Mouse (Mus musculus) heart, embryonic 13.5 days (tissue): ENCODE data around the gene Orai2. TPM values are rescaled to one million over a fixed set of nuclear protein-coding genes. Genes with fewer than 3 reads are reported as not detected.

ENCODE experiments used
- ATAC-seq: fragments of 200-750 bp; cut with Nextera tagmentation; 2 replicates; pipeline ENCODE4 v1.8.0; 2017; ENCODE audit warnings: moderate TSS enrichment; ENCODE audit not compliant: insufficient number of reproducible peaks, low FRiP score, low TSS enrichment; ENCODE audit errors: extremely low read depth
- H3K27ac ChIP-seq: fragments of 300-500 bp; sonication (generic); replicated peaks from 2 replicates; pipeline ENCODE4 v1.5.1; 2015; ENCODE audit warnings: moderate library complexity, mild to moderate bottlenecking, inconsistent platforms
- H3K27me3 ChIP-seq: fragments of 300-500 bp; sonication (generic); replicated peaks from 2 replicates; pipeline ENCODE4 v1.6.1; 2015; ENCODE audit warnings: mild to moderate bottlenecking, inconsistent platforms
- H3K36me3 ChIP-seq: fragments of 300-500 bp; sonication (generic); 2 replicates; pipeline ENCODE4 v1.6.1; 2015; ENCODE audit warnings: mild to moderate bottlenecking, inconsistent platforms
- H3K4me1 ChIP-seq: fragments of 300-500 bp; sonication (generic); 2 replicates; pipeline ENCODE4 v1.6.1; 2015; ENCODE audit warnings: inconsistent platforms
- H3K4me2 ChIP-seq: fragments of 300-500 bp; sonication (generic); 2 replicates; pipeline ENCODE4 v1.6.1; 2015; ENCODE audit warnings: inconsistent platforms, mild to moderate bottlenecking, moderate library complexity
- H3K4me3 ChIP-seq: fragments of 300-500 bp; sonication (generic); 2 replicates; pipeline ENCODE4 v1.5.1; 2015; ENCODE audit warnings: moderate library complexity, mild to moderate bottlenecking, inconsistent platforms
- H3K9ac ChIP-seq: fragments of 300-500 bp; sonication (generic); 2 replicates; pipeline ENCODE4 v1.6.1; 2015; ENCODE audit warnings: inconsistent platforms, mild to moderate bottlenecking, moderate library complexity
- H3K9me3 ChIP-seq: fragments of 300-500 bp; sonication (generic); 2 replicates; pipeline ENCODE4 v1.6.1; 2016; ENCODE audit warnings: inconsistent platforms
- WGBS: fragments of 180-500 bp; shearing (Covaris S2); methylation state at CpG from one replicate; pipeline ENCODE4 v1.1.7; 2015; ENCODE audit warnings: mixed read lengths; 5-methylcytosine and 5-hydroxymethylcytosine counted together
- polyA plus RNA-seq: library from polyadenylated mRNA; unstranded; fragments of >200 nt; fragmentation: Nextera tagmentation; extraction: Ambion mirVana; gene quantifications from 2 replicates; pipeline ENCODE4 v1.2.1, GENCODE M21; 2015

Gene Orai2
- polyA plus RNA-seq, 1 experiment from 2014 or later, result 2.7 TPM

DNA sequence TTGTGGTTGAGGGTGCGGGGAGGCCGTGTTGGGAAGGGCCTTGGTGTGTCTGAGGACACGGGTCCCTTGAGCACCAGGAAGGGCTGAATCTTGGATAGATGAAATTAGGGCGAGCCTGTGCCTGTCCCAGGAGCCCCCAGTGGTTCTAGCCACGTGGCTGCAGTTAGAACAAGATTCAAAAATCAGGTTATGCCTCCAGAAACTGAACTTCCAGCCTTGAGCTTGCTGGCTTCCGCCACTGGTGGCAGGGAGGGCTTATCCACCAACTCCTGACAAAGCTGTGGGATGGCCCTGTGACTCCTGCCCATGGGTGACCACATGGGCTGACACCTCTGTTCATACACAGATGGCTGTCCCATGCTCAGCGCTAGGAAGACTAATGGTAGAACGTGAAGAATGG, 22.8 kb downstream of the Orai2 start:
- 71% methylated on average over 8 of the region's 8 CpGs for WGBS
- Histone ChIP-seq H3K4me2 (no peak overlapping the region), H3K36me3 (0 out of 2 replicates have a peak, but pooled peaks cover under 1% of the 10 kb centered on the region), H3K9ac (no peak overlapping the region), H3K9me3 (no peaks in the 10 kb centered on the region), H3K27ac (no peak overlapping the region), H3K4me3 (no peak overlapping the region), H3K27me3 (no peaks in the 10 kb centered on the region), H3K4me1 (no peaks in the 10 kb centered on the region)
- ATAC-seq, result no peak

DNA sequence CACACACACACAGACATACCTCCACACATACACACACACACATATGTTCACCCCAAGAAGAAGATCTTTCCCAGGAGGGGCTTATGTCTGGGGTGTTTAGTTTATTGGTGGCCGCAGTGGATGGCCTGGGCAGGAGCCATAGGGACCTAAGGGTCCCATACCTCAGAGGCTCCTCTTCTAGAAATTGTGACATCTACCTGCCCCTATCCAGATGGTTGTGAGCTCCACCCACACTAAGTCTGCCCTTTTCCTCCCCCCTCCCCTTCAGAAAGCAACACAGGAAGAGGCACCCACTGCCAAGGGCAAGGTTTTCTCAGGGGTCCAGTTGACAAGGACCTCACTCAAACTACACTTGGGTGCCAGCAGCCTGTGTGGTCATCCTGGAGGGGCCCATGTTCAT, 23.6 kb downstream of the Orai2 start:
- ATAC-seq, result no peak
- Histone ChIP-seq H3K27ac (no peak overlapping the region), H3K4me3 (no peak overlapping the region), H3K4me1 (no peaks in the 10 kb centered on the region), H3K27me3 (no peaks in the 10 kb centered on the region), H3K9ac (no peak overlapping the region), H3K4me2 (no peak overlapping the region), H3K36me3 (peaks cover 8% of the 10 kb centered on the region), H3K9me3 (no peaks in the 10 kb centered on the region)
- WGBS, result 83% methylated on average over 1 of the region's 1 CpGs

DNA sequence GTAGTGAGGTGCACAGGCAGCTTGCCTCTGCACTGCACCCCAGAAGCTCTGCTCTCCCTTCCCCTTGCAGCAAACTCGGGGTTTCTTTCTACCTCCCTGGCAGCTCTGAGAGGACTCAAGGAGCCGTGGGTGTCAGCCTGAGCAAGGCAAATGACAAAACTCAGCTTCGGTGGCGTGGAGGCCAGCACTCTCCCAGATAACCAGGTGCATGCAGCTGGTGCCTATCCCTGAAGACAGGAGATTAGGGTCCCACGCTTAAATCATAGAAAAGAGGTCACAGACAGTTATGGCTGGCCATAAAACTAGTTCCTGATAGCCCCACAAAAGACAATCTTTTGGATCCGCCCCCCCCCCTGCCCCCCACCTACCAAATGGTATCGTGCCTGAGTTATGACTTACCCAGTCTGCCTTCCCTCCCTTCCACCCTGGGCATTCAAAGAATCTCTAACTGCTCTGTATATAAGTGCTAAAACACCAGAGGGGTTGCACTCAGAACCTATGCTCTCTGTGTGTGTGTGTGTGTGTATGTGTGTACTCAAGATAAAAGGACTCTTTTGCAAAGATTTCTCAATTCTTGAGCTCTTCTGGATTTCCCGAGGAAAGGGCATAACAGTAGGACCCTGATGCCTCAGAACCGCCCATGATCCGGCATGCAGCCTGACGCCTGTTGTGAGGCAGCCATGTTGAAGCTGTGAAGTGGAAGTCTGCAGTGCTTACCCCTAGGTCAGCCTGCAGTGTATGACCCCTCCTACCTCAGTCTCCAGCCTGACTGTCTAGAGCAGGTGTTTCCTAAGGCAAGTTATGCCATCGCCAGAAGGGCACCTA, 25.7 kb downstream of the Orai2 start:
- Histone ChIP-seq H3K4me2 (no peak overlapping the region), H3K4me3 (no peak overlapping the region), H3K27me3 (no peaks in the 10 kb centered on the region), H3K27ac (no peak overlapping the region), H3K36me3 (peaks cover 30% of the 10 kb centered on the region), H3K9me3 (no peaks in the 10 kb centered on the region), H3K4me1 (no peaks in the 10 kb centered on the region), H3K9ac (no peak overlapping the region)
- ATAC-seq, result no peak
- 60% methylated on average over 12 of the region's 12 CpGs for WGBS

DNA sequence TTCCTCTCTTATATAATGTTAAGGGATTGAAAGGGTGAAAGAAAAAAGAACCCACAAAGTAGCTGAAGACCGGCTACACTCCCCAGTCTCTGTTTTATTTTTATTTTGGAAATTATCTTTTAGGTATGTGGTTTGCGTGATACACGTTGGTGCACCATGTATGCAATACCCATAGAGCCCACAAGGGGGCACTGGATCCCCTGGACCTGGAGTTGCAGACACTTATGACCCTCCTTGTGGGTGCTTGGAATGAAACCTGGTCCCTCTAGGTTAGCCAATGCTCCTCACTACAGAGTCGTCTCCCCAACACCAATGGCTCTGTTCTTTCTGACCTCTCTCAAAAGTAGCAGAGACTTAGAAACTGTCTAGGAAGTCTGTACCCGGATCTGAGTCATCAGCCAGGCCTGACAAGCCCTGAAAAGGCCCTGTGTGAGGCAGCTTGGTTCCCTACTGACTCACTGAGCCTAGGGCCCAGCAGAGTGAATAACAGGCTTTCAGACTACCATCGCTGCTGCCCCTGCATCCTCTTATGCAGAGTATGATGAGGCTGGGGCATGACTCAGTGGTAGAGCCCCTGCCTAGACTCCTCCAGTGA, 27.3 kb downstream of the Orai2 start:
- Histone ChIP-seq H3K27ac (no peak overlapping the region), H3K9me3 (no peaks in the 10 kb centered on the region), H3K36me3 (peaks cover 43% of the 10 kb centered on the region), H3K9ac (no peak overlapping the region), H3K4me2 (no peak overlapping the region), H3K27me3 (no peaks in the 10 kb centered on the region), H3K4me3 (no peak overlapping the region), H3K4me1 (peaks cover 2% of the 10 kb centered on the region; the same call in 1 of the 2 replicates)
- WGBS, result 82% methylated on average over 6 of the region's 6 CpGs
- no peak for ATAC-seq

DNA sequence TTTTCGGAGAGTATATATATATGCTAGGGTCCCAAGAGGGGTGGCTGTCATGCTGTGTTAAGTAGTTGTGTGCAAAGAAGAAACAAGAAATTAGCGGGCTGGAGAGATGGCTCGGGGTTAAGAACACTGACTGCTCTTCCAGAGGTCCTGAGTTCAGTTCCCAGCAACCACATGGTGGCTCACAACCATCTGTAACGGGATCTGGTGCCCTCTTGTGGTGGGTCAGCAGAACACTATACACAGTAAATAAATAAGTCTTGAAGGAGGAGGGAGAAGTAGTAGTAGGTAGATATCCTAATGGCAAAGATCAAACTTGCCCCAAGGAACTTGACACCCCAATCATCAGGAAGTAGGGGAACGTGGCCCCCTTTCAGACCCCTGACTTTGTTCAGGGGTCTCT, 27.8 kb downstream of the Orai2 start:
- ATAC-seq, result no peak
- Histone ChIP-seq H3K27ac (no peak overlapping the region), H3K4me1 (peaks cover 5% of the 10 kb centered on the region; the same call in 1 of the 2 replicates), H3K9ac (no peak overlapping the region), H3K36me3 (peaks cover 47% of the 10 kb centered on the region), H3K4me3 (no peak overlapping the region), H3K27me3 (no peaks in the 10 kb centered on the region), H3K9me3 (no peaks in the 10 kb centered on the region), H3K4me2 (no peak overlapping the region)
- 83% methylated on average over 5 of the region's 5 CpGs for WGBS

DNA sequence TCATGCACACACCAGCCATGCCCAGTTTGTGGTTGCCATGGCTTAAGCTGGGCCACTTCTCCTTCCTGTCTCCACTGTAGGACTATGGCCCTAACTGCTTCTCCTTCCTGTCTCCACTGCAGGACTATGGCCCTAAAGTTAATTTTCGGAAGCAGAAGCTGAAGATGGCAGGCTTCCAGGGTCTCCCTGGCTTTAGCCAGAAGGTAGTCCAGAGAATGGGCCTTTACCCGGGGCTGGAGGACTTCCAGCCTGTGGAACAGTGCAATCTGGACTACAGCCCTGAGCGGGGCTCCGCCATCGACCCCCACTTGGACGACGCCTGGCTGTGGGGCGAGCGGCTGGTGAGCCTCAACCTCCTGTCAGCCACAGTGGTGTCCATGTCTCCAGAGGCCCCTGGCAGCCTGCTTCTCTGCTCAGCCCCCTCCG, 30.4 kb downstream of the Orai2 start:
- Histone ChIP-seq H3K36me3 (peaks cover 47% of the 10 kb centered on the region), H3K9ac (no peak overlapping the region), H3K4me1 (peaks cover 21% of the 10 kb centered on the region), H3K9me3 (no peaks in the 10 kb centered on the region), H3K4me2 (no peak overlapping the region), H3K27ac (no peak overlapping the region), H3K4me3 (no peak overlapping the region), H3K27me3 (no peaks in the 10 kb centered on the region)
- WGBS, result 89% methylated on average over 10 of the region's 10 CpGs
- ATAC-seq, result no peak

DNA sequence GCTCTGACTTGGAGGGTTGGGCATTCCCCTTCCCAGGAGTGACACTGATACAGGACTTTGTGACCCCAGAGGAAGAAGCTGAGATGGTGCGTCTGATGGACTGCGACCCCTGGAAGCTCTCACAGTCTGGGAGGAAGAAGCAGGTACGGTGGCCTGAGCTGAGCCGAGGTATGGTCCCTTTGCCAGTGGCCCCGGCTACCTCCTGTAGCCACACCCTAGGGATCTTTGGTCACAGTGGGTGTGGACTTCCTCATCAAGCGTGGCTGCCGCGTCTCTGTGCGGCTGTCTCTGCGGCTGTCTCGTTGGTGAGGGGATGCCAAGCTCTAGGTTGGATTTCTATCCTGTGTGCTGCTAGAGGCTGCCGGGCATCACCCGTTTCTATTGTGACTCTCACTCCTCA, 31.1 kb downstream of the Orai2 start:
- 90% methylated on average over 13 of the region's 13 CpGs for WGBS
- H3K9me3 ChIP-seq, result no peaks in the 10 kb centered on the region
- ATAC-seq, result no peak
- no peak overlapping the region for H3K9ac ChIP-seq
- peaks cover 47% of the 10 kb centered on the region for H3K36me3 ChIP-seq
- no peak overlapping the region for H3K27ac ChIP-seq
- peaks cover 27% of the 10 kb centered on the region for H3K4me1 ChIP-seq
- H3K27me3 ChIP-seq, result no peaks in the 10 kb centered on the region
- H3K4me3 ChIP-seq, result no peak overlapping the region
- no peak overlapping the region for H3K4me2 ChIP-seq

DNA sequence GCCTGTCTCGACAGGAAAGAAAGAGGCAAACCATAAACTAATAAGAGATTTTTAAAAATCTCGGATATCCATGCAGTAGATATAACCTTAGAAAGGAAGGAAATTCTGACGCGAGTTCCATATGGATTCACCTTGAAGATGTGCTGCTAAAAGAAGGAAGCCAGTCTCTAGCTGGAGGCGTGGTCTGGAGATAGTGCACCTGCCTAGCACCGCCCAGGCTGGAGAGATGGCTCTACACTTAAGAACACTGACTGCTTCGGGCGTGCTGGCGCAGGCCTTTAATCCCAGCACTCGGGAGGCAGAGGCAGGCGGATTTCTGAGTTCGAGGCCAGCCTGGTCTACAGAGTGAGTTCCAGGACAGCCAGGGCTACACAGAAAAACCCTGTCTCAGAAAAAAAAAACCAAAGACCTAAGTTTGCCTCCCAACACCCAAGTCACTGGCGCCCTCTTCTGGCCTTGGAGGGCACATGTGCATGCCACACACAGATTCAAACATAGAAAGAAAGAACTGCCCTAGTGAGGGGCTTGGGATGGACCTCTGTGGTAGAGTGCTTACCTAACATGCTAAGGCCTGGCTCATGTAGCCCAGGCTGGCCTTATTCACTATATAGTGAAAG, 32.7 kb downstream of the Orai2 start:
- Histone ChIP-seq H3K9me3 (no peaks in the 10 kb centered on the region), H3K36me3 (peaks cover 59% of the 10 kb centered on the region), H3K9ac (no peak overlapping the region), H3K4me1 (peaks cover 27% of the 10 kb centered on the region), H3K4me2 (peak overlapping the region; percentile 85; the same call in 1 of the 2 replicates), H3K27me3 (no peaks in the 10 kb centered on the region), H3K4me3 (peak overlapping the region; percentile 77; the same call in 1 of the 2 replicates), H3K27ac (no peak overlapping the region)
- no peak for ATAC-seq
- 66% methylated on average over 13 of the region's 13 CpGs for WGBS

DNA sequence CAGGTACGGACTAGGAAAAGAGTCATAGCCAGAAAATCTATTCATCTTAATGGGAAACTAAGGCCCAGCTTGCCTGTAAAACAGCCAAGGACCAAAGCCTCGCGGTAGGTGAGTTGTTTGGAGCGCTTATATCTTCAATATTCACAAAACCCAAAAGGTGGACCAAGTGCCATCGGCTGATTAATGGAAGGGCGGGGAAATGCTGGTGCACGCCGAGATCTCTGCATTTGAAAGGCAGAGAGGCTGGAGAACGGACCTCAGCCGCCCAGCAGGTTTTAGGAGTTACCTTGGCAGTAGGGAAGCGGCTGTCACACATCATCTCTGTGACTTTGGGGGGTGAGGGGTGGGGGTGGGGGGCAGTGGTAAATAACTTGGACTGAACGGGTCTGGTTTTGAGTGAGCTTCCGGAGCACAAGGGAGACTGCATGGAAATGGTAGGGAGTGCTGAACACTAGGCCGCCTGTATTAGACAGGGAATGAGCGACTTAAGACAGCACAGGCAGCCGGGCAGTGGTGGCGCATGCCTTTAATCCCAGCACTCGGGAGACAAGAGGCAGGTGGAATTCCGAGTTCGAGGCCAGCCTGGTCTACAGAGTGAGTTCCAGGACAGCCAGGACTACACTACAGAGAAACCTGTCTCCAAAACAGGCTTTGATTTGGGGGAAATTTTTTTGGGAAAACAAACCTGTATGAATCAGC, 34.1 kb downstream of the Orai2 start:
- peak overlapping the region; percentile 65 for H3K27ac ChIP-seq
- ATAC-seq, result no peak
- no peaks in the 10 kb centered on the region for H3K9me3 ChIP-seq
- H3K4me2 ChIP-seq, result peak overlapping the region; percentile 85
- H3K4me1 ChIP-seq, result peaks cover 27% of the 10 kb centered on the region
- H3K36me3 ChIP-seq, result peaks cover 59% of the 10 kb centered on the region
- 7% methylated on average over 20 of the region's 20 CpGs for whole genome bisulfite sequencing
- peak overlapping the region; percentile 95 for H3K9ac ChIP-seq
- H3K27me3 ChIP-seq, result no peaks in the 10 kb centered on the region
- peak overlapping the region; percentile 77 for H3K4me3 ChIP-seq

DNA sequence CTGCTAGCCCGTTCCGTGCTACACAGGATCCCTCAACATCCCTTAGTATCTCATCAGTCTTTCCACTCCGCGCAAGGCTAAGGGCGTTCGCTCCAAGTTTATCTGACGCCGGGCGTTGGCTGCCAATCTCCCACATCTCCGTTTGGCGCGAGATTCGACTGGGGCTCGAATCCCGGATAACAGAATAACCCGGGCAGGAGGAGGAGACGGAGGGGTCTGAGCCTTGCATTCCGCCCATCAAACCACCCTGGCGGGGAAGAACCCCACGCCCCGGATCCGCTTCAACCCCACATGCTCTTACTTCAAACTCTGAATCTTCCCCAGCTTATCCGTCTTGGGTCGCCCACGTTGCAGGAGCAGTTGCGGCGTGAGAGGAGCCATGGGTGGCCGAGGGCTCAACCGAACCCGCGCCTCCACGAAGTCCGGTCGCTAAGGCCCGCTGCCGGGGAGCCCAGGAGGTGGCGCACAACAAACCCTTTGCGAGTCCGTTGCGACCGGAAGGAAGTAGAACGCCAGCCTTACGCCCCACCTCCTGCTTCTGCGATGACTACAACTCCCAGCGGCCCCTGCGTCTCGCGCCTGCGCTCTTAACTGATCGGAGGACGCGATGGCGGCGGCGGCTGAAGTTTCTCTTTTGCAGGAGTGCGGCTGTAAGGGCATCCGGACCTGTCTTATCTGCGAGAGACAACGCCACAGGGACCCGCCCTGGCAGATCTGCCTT, 34.8 kb downstream of the Orai2 start, which contains the start of the genes Lrwd1 and Alkbh4:
Lrwd1 (minus strand) TSS at position 504 of the 721 bp plus-strand sequence.
Alkbh4 (plus strand) TSS at position 576 of the 721 bp plus-strand sequence.
- H3K4me1 ChIP-seq, result peaks cover 27% of the 10 kb centered on the region
- no peaks in the 10 kb centered on the region for H3K27me3 ChIP-seq
- H3K9me3 ChIP-seq, result no peaks in the 10 kb centered on the region
- peak within 1 kb of the TSS; percentile 95 for H3K9ac ChIP-seq
- under 1% methylated on average over 60 of the region's 60 CpGs for WGBS
- peak within 1 kb of the TSS; percentile 65 for H3K27ac ChIP-seq
- peak; percentile 86 for ATAC-seq
- peak within 1 kb of the TSS; percentile 85 for H3K4me2 ChIP-seq
- H3K4me3 ChIP-seq, result peak within 1 kb of the TSS; percentile 77
- H3K36me3 ChIP-seq, result peaks cover 56% of the 10 kb centered on the region
